Mouse (Mus musculus) heart, adult 2 months (tissue): ENCODE data around the gene Cdk12.

Source experiments
- CTCF ChIP-seq: fragments of 200-600 bp; IDR thresholded peaks from 2 replicates; pipeline ENCODE4 v1.8.1; 2022; ENCODE audit warnings: antibody characterized with exemption, mild to moderate bottlenecking, moderate library complexity
- POLR2A ChIP-seq: fragments of 200-500 bp; IDR thresholded peaks from 2 replicates; pipeline ENCODE4 v1.6.1; 2011; ENCODE audit warnings: mild to moderate bottlenecking, low read depth, low read length, control low read depth; ENCODE audit not compliant: insufficient read depth

- TF ChIP-seq CTCF (no peak), POLR2A (no peak)
Measured at GRCm38 (mm10) chr11:98265891-98266290, 63.0 kb downstream of the Cdk12 start.
